Mouse (Mus musculus) heart, adult 2 months (tissue): ENCODE results near the gene Dgkh.

Source experiments
- CTCF ChIP-seq: fragments of 200-600 bp; IDR thresholded peaks from 2 replicates; pipeline ENCODE4 v1.8.1; 2022; ENCODE audit warnings: antibody characterized with exemption, mild to moderate bottlenecking, moderate library complexity
- EP300 ChIP-seq: fragments of 200-500 bp; IDR thresholded peaks from 2 replicates; pipeline ENCODE4 v1.6.1; 2011; ENCODE audit warnings: low read depth, low read length, control low read depth; ENCODE audit not compliant: insufficient read depth
- POLR2A ChIP-seq: fragments of 200-500 bp; IDR thresholded peaks from 2 replicates; pipeline ENCODE4 v1.6.1; 2011; ENCODE audit warnings: mild to moderate bottlenecking, low read depth, low read length, control low read depth; ENCODE audit not compliant: insufficient read depth

- TF ChIP-seq CTCF (peak; percentile 71), POLR2A (no peak), EP300 (no peak)
These were observed 119.0 kb downstream of the Dgkh start for GRCm38 (mm10) chr14:78613569-78613968.
